Mouse (Mus musculus): Measurements from ENCODE around the gene BC147527.

- no peak for TF ChIP-seq CTCF (IDR thresholded peaks at IDR 0.05; ENCODE audit: insufficient read depth, low read depth, low read length)
- no peak for TF ChIP-seq POLR2A (IDR thresholded peaks at IDR 0.05; ENCODE audit: insufficient read depth, low read depth, low read length)
Measured at GRCm38 (mm10) chr13:120278784-120279183, 21.4 kb upstream of the BC147527 start.
